Mouse (Mus musculus) v-Abl transformed pro-B cells (cell line): ENCODE data around the gene Lrrc75b.
"Not testable (repeated sequence)": the region's sequence is repeated elsewhere in the genome, so short reads cannot be mapped to it uniquely, and the experiment has no call there.

Experiments
- in situ Hi-C, 2 experiments: fragments of 400-800 bp; cut with MboI; formaldehyde crosslinking; loops; one replicate each; pipeline ENCODE4 v1.15.1; 2025; ENCODE audit not compliant: unreplicated experiment in 2 of 2

Lrrc75b gene

DNA sequence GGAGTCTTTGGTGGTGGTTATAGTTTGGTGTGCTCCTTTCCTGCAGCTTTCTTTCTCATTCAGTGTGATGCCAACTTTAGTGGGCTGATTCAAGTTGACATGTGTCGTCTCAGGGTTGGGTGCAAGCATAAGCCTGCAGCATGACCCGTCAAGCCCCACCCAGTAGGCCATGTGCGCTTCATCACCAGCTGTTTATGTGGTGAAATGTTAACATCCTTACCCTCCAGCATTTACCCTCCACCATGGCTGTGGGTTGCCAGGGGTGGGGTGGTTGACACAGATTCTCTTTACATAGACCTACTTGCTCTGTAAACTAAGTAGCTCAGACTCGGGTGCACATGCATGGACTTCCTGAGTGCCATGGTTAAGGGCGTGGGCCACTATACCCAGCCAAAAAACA lies 24.0 kb downstream of the Lrrc75b start:
- in situ Hi-C loops = no loop called here

DNA sequence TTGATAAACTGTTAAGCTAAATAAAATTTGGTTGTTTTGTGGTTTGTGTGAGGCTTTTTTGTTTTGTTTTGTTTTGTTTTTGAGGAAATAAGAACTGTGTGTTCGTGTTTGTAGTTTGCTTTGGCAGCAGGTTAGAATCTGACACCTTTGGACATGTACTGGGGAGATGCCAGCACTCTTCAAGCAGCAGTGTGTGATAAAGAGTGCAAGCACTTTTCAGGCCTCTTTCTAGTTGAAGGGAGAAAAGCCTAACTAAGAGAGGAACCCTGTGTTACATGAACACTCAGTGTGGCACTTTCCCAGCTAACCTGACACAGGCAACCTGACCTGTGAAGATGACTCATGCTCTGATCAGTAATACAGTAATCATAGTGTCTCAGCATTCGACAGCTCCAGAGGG lies 24.7 kb downstream of the Lrrc75b start:
- in situ Hi-C loops = no loop called here

GRCm38 (mm10) chr10:75534934-75535333 lies 25.2 kb downstream of the Lrrc75b start:
- in situ Hi-C loops = no loop called here

DNA sequence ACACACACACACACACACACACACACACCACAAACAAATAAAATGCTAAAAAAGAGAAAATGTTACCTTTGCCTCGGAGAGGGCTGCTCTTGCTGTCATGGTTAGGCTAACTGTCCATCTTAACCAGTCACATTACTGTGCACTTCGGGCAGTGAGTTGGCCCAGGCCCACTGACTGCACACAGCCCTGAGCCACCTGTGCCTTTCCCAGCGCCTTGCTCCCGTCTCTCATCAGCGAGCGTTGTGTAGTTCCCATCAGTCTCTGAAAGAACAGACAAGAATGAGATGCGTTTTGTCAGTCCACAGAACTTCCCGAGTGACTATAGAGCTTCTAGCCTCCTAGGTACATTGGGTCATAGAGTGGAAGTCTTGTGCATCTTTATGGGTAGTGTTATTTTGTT lies 25.9 kb downstream of the Lrrc75b start:
- in situ Hi-C loops = no loop called here

- in situ Hi-C loops = no loop called here
Measured at GRCm38 (mm10) chr10:75531532-75532090, 28.5 kb downstream of the Lrrc75b start.

DNA sequence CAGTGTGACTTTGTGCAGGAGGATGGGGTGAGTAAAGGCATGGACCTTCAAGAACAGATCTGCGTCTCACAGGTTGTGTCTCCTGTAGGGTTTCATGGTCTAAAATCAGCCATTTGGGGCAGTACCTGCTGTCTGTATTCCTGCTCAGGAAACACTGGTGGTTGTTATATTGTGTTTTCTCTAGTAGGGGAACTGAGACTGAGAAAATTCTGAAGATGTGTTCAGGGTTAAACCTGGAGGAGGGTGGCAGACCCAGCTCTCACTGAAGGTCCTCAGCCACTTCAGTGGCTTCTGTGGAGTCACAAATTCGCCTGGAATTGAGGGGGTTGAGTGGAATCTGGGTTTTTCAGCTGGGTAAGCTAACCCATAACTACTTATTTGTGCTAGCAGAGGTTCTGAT lies 29.8 kb downstream of the Lrrc75b start:
- in situ Hi-C loops = no loop called here

- in situ Hi-C loops = not testable (repeated sequence)
Measured at GRCm38 (mm10) chr10:75525450-75525849, 34.7 kb downstream of the Lrrc75b start.

GRCm38 (mm10) chr10:75521643-75522042 lies 38.5 kb downstream of the Lrrc75b start:
- in situ Hi-C loops = no loop called here

DNA sequence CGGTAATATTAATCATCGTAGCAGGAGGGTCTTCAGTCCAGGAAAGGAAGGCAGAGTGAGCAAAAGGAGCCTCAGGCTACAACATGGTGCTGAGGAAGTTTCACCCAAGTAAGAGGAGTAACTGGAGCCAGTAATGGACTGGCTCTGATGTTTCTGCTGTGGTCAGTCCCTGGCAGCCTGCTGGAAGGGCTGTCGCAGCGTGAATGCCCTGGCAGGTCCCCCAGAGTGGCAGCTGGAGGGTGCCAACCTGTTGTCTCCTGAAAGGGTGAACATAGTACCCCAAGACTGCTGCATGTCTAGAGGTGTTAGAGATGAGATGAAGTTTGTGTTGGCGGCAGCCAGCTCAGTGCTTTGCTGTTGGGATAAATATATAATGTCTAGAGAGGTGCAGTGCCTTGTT lies 39.5 kb downstream of the Lrrc75b start:
- in situ Hi-C loops = no loop called here

GRCm38 (mm10) chr10:75517758-75518143 lies 42.4 kb downstream of the Lrrc75b start, which contains the start of gene Gucd1:
Gene Gucd1, minus strand, starts transcription at chr10:75517972.
- in situ Hi-C loops = no loop called here

GRCm38 (mm10) chr10:75517073-75517757 lies 42.9 kb downstream of the Lrrc75b start, which contains the start of gene Snrpd3:
Gene Snrpd3, plus strand, starts transcription at chr10:75517551.
- in situ Hi-C loops = no loop called here

DNA sequence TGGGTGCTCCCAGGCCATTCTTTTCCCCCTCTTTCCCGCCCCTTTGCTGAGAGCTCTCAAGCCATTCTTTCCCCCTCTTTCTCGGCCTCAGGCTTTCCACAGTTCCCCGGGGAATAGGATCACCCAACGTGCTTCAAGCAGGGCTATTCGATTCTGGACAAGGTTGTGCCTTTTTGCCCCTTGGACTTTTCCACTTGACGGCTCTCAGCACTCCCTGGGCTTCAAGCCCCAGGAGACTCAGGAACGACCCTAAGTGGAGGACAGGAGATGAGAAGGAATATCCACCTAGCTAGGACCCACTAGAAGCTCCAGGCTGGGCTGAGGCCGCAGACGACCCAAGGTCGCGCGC lies 43.4 kb downstream of the Lrrc75b start:
- in situ Hi-C loops = no loop called here

- in situ Hi-C loops = no loop called here
Measured at GRCm38 (mm10) chr10:75516038-75516723, 43.9 kb downstream of the Lrrc75b start.

DNA sequence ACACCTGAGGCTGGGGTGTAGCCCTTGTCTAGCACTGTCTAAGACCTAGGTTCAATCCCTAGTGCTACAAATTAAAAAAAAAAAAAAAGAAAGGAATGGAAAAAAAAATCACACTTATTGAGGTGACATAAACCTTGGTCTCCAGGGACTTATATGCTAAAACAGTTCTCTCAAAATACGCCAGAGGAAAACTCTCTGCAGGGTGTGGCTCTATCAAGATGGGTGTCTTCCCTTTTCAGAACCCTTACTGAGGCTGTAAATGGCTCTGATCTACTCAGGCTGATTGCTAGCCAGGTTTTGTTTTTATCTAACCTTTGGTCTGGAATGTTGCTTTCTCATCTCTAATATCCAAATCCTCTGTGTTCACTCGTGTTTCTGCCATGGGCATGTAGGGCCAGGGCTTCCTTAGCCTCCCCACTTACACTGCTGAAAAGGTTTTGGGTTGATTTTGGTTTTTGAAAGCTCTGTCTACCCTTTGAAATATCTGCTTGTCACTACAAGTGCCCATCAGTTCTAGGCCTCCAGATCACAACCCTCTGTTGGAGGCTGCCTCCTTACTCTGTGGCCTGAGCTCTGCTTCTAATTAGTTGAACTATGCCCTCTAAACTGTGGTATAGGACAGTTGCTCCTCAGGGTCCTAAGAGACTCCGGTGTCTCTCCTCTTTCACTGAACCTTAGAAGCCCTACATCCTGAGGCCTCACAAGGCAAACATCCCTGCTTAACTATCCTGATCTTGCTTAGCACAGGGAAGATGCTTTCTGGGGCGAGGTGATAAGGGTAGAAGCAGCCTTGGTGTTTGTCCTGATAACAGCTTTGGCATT lies 44.7 kb downstream of the Lrrc75b start:
- in situ Hi-C loops = no loop called here

DNA sequence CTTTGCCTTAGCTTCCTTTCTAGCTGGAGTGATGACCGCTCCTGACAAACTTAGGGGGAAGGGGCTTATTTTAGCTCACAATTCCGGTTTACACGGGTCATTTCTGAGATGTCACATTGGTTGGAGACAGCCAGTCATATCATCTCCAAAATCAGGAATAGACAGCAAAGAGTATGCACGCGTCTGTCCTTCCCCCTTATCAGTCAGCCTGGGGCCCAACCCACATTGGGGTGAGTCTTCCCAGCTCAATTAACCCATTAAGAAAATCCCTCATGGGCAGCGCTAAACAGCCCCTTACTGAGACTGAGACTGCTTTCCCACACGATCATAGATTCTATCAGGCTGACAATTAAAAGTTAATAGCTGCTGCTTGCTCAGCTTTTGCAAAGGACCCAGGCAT lies 45.8 kb downstream of the Lrrc75b start:
- in situ Hi-C loops = no loop called here

DNA sequence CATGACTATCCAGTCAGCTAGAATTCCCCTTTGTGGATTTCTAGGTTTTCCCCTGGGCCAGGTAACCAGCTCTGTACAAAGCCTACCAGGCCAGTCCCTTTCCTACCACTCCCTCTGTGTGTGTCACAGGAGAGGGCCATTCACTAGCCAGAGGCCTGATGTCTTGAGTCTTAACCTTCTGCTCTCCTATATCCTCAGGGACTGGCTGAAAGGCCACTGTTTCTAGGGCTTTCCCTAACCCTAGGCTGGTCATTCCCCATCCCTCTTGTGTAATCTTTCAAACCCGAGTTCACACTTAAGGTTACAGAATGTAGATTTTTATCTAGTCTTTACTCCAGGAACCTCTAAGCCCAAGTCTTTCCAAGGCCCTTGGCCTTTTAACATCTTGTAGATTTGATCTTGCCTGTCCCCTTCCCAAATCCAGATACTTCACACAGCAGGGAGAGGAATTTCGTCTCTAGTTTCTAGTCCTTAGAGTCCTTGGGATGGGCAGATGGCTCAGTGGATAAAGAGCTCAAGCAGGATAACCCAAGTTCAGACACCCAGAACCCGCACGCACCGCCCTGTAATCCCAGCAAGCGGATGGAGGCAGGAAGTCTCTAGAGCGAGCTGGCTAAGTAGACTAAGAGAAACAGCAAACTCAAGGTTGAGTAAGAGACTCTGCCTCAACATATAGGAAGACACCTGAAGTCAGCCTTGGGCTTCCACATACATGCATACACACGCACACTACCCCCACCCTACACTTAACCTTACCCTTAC lies 46.6 kb downstream of the Lrrc75b start:
- in situ Hi-C loops = no loop called here

GRCm38 (mm10) chr10:75512796-75513195 lies 47.3 kb downstream of the Lrrc75b start:
- in situ Hi-C loops = no loop called here

GRCm38 (mm10) chr10:75511897-75512296 lies 48.2 kb downstream of the Lrrc75b start:
- in situ Hi-C loops = no loop called here

- in situ Hi-C loops = no loop called here
Measured at GRCm38 (mm10) chr10:75511060-75511459, 49.1 kb downstream of the Lrrc75b start.

DNA sequence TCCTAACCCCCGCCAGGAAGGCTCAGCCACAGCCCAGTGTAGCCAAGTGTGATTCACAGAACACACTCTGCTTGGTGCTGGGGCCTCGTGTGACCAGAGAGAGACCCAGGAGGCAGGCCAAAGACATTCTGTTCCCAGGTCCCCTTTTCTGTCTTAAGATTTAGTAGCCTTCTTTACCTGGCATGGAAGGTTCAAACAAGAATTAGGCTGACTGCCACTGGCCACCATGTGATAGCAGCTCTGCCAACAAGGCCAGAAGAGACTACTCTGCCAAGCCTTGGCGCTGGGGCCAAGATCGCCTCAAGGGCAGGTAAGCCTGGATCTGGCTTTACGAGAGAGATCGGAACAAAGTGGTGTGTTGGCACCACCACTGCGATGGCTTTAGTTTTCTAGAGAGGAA lies 49.7 kb downstream of the Lrrc75b start:
- in situ Hi-C loops = no loop called here
